Mouse (Mus musculus) hindbrain, embryonic 11.5 days (tissue): ENCODE data around the gene Cdk2ap1. TPM values are rescaled to one million over a fixed set of nuclear protein-coding genes. Genes with fewer than 3 reads are reported as not detected.

ENCODE experiments used
- ATAC-seq: fragments of 200-750 bp; cut with Nextera tagmentation; 2 replicates; pipeline ENCODE4 v1.8.0; 2017; ENCODE audit warnings: mild to moderate bottlenecking, moderate TSS enrichment, moderate library complexity; ENCODE audit not compliant: low FRiP score
- DNase-seq: peaks from one replicate; pipeline ENCODE4 v3.0.0-alpha.2; 2015; ENCODE audit warnings: low spot score
- H3K27ac ChIP-seq: fragments of 300-500 bp; sonication (generic); 2 replicates; pipeline ENCODE4 v1.5.1; 2014; ENCODE audit warnings: mild to moderate bottlenecking, low read depth, low read length
- H3K27me3 ChIP-seq: fragments of 300-500 bp; sonication (generic); 2 replicates; pipeline ENCODE4 v1.6.1; 2014; ENCODE audit warnings: mild to moderate bottlenecking, low read length, moderate library complexity, mixed read lengths; ENCODE audit not compliant: control insufficient read depth, insufficient read depth
- H3K36me3 ChIP-seq: fragments of 300-500 bp; sonication (generic); 2 replicates; pipeline ENCODE4 v1.6.1; 2014; ENCODE audit warnings: mild to moderate bottlenecking, low read length, moderate library complexity, mixed read lengths; ENCODE audit not compliant: control insufficient read depth, insufficient read depth
- H3K4me1 ChIP-seq: fragments of 300-500 bp; sonication (generic); replicated peaks from 2 replicates; pipeline ENCODE4 v1.6.1; 2014; ENCODE audit warnings: low read length, mixed read lengths; ENCODE audit not compliant: control insufficient read depth, insufficient read depth
- H3K4me2 ChIP-seq: fragments of 300-500 bp; sonication (generic); replicated peaks from 2 replicates; pipeline ENCODE4 v1.6.1; 2014; ENCODE audit warnings: mild to moderate bottlenecking, low read depth, low read length
- H3K4me3 ChIP-seq: fragments of 300-500 bp; sonication (generic); 2 replicates; pipeline ENCODE4 v1.5.1; 2014; ENCODE audit warnings: low read depth, low read length
- H3K9ac ChIP-seq: fragments of 300-500 bp; sonication (generic); 2 replicates; pipeline ENCODE4 v1.6.1; 2014; ENCODE audit warnings: low read depth, low read length
- H3K9me3 ChIP-seq: fragments of 300-500 bp; sonication (generic); 2 replicates; pipeline ENCODE4 v1.6.1; 2016; ENCODE audit warnings: low read length; ENCODE audit not compliant: control insufficient read depth
- WGBS: fragments of 180-500 bp; shearing (Covaris S2); extraction: QIAGEN DNeasy Blood & Tissue Kit; methylation state at CpG from one replicate; pipeline ENCODE4 v1.1.7; 2014; 5-methylcytosine and 5-hydroxymethylcytosine counted together
- polyA plus RNA-seq: library from polyadenylated mRNA; unstranded; fragments of >200 nt; fragmentation: Nextera tagmentation; extraction: Ambion mirVana; gene quantifications from 2 replicates; pipeline ENCODE4 v1.2.1, GENCODE M21; 2014

The Cdk2ap1 gene
- polyA plus RNA-seq, 1 experiment from 2014 or later: 155 TPM

- Histone ChIP-seq H3K4me1 (no peaks in the 10 kb centered on the region), H3K9me3 (no peaks in the 10 kb centered on the region), H3K4me2 (no peak overlapping the region), H3K27ac (no peak overlapping the region), H3K36me3 (peaks cover 9% of the 10 kb centered on the region), H3K27me3 (no peaks in the 10 kb centered on the region), H3K4me3 (no peak overlapping the region), H3K9ac (no peak overlapping the region)
- WGBS: 96% methylated on average over 7 of the region's 7 CpGs
- ATAC-seq (no peak), DNase-seq (no peak)
Measured at GRCm38 (mm10) chr5:124374298-124374697, 11.4 kb upstream of the Cdk2ap1 start.

GRCm38 (mm10) chr5:124366721-124367120, 3.8 kb upstream of the Cdk2ap1 start:
- no peaks in the 10 kb centered on the region for H3K4me1 ChIP-seq
- no peak overlapping the region for H3K4me2 ChIP-seq
- ATAC-seq (no peak), DNase-seq (no peak)
- no peak overlapping the region for H3K9ac ChIP-seq
- H3K27ac ChIP-seq: no peak overlapping the region
- H3K9me3 ChIP-seq: no peaks in the 10 kb centered on the region
- WGBS: 92% methylated on average over 3 of the region's 3 CpGs
- H3K36me3 ChIP-seq: peaks cover 5% of the 10 kb centered on the region; the same call in 1 of the 2 replicates
- no peaks in the 10 kb centered on the region for H3K27me3 ChIP-seq
- no peak overlapping the region for H3K4me3 ChIP-seq

- DNase-seq: no peak
- H3K4me3 ChIP-seq: no peak overlapping the region
- H3K4me1 ChIP-seq: no peaks in the 10 kb centered on the region
- WGBS: 98% methylated on average over 2 of the region's 2 CpGs
- H3K9me3 ChIP-seq: no peaks in the 10 kb centered on the region
- ATAC-seq: no peak
- H3K27ac ChIP-seq: no peak overlapping the region
- H3K9ac ChIP-seq: no peak overlapping the region
- no peaks in the 10 kb centered on the region for H3K36me3 ChIP-seq
- H3K27me3 ChIP-seq: no peaks in the 10 kb centered on the region
- H3K4me2 ChIP-seq: no peak overlapping the region
Measured at GRCm38 (mm10) chr5:124365754-124366153, 2.9 kb upstream of the Cdk2ap1 start.

GRCm38 (mm10) chr5:124364173-124364918, 1.5 kb upstream of the Cdk2ap1 start:
- Histone ChIP-seq H3K9me3 (no peaks in the 10 kb centered on the region), H3K4me1 (no peaks in the 10 kb centered on the region), H3K27ac (no peak overlapping the region), H3K4me2 (no peak overlapping the region), H3K36me3 (no peaks in the 10 kb centered on the region), H3K4me3 (no peak overlapping the region), H3K9ac (no peak overlapping the region), H3K27me3 (no peaks in the 10 kb centered on the region)
- ATAC-seq (no peak), DNase-seq (no peak)
- 81% methylated on average over 6 of the region's 6 CpGs for WGBS

GRCm38 (mm10) chr5:124359641-124360040, 3.2 kb downstream of the Cdk2ap1 start:
- Histone ChIP-seq H3K27me3 (no peaks in the 10 kb centered on the region), H3K9me3 (no peaks in the 10 kb centered on the region), H3K27ac (no peak overlapping the region), H3K36me3 (no peaks in the 10 kb centered on the region), H3K4me3 (no peak overlapping the region), H3K4me2 (no peak overlapping the region), H3K4me1 (no peaks in the 10 kb centered on the region), H3K9ac (no peak overlapping the region)
- DNase-seq: no peak
- WGBS: 79% methylated on average over 2 of the region's 2 CpGs
- no peak for ATAC-seq

- Histone ChIP-seq H3K9ac (no peak overlapping the region), H3K27ac (no peak overlapping the region), H3K27me3 (no peaks in the 10 kb centered on the region), H3K4me2 (no peak overlapping the region), H3K4me1 (peaks cover 2% of the 10 kb centered on the region; the same call in 1 of the 2 replicates), H3K9me3 (no peaks in the 10 kb centered on the region), H3K4me3 (no peak overlapping the region), H3K36me3 (no peaks in the 10 kb centered on the region)
- ATAC-seq: no peak
- DNase-seq: no peak
- 35% methylated on average over 3 of the region's 3 CpGs for WGBS
Measured at GRCm38 (mm10) chr5:124356695-124357094, 6.2 kb downstream of the Cdk2ap1 start.

GRCm38 (mm10) chr5:124355425-124355959, 7.4 kb downstream of the Cdk2ap1 start:
- DNase-seq: no peak
- 6% methylated on average over 12 of the region's 12 CpGs for WGBS

GRCm38 (mm10) chr5:124354574-124355424, 8.1 kb downstream of the Cdk2ap1 start:
- Histone ChIP-seq H3K36me3 (no peaks in the 10 kb centered on the region), H3K27me3 (no peaks in the 10 kb centered on the region), H3K9me3 (no peaks in the 10 kb centered on the region), H3K4me3 (peak overlapping the region; percentile 98), H3K4me1 (peaks cover 9% of the 10 kb centered on the region), H3K9ac (peak overlapping the region; percentile 100), H3K4me2 (peak overlapping the region; percentile 60), H3K27ac (peak overlapping the region; percentile 100)
- under 1% methylated on average over 33 of the region's 60 CpGs for WGBS
- DNase-seq (peak; percentile 70), ATAC-seq (no peak)

More at GRCm38 (mm10) chr5:124355425-124355959, 7.4 kb downstream of the Cdk2ap1 start:
- Histone ChIP-seq H3K27ac (no peak overlapping the region), H3K27me3 (no peaks in the 10 kb centered on the region), H3K4me3 (peak overlapping the region; percentile 98), H3K4me2 (peak overlapping the region; percentile 60), H3K9ac (peak overlapping the region; percentile 100; the same call in 1 of the 2 replicates), H3K36me3 (no peaks in the 10 kb centered on the region), H3K9me3 (no peaks in the 10 kb centered on the region), H3K4me1 (peaks cover 7% of the 10 kb centered on the region)
- no peak for ATAC-seq
